Mouse (Mus musculus) limb, embryonic 14.5 days (tissue): ENCODE measurements around the gene Mapk13. TPM values are rescaled to one million over a fixed set of nuclear protein-coding genes. Genes with fewer than 3 reads are reported as not detected.
A peak's percentile ranks its signal among the peaks of the same experiment; 100 is the strongest.

Experiments used
- ATAC-seq: fragments of 200-750 bp; cut with Nextera tagmentation; 2 replicates; pipeline ENCODE4 v1.8.0; 2017; ENCODE audit warnings: low read depth, moderate number of reproducible peaks, moderate TSS enrichment; ENCODE audit not compliant: low FRiP score
- DNase-seq: peaks from one replicate; pipeline ENCODE4 v3.0.0-alpha.2; 2015; ENCODE audit warnings: low spot score
- H3K27ac ChIP-seq: fragments of 300-500 bp; sonication (generic); replicated peaks from 2 replicates; pipeline ENCODE4 v1.5.1; 2014; ENCODE audit warnings: low read depth, mild to moderate bottlenecking, low read length, moderate library complexity, mixed read lengths
- H3K27me3 ChIP-seq: fragments of 300-500 bp; sonication (generic); 2 replicates; pipeline ENCODE4 v1.6.1; 2014; ENCODE audit warnings: low read length, mixed read lengths; ENCODE audit not compliant: control insufficient read depth, insufficient read depth
- H3K36me3 ChIP-seq: fragments of 300-500 bp; sonication (generic); 2 replicates; pipeline ENCODE4 v1.6.1; 2014; ENCODE audit warnings: mild to moderate bottlenecking, low read length, moderate library complexity, mixed read lengths; ENCODE audit not compliant: control insufficient read depth, insufficient read depth
- H3K4me1 ChIP-seq: fragments of 300-500 bp; sonication (generic); 2 replicates; pipeline ENCODE4 v1.6.1; 2014; ENCODE audit warnings: antibody characterized with exemption, low read length, mixed read lengths; ENCODE audit not compliant: control insufficient read depth, insufficient read depth
- H3K4me2 ChIP-seq: fragments of 300-500 bp; sonication (generic); replicated peaks from 2 replicates; pipeline ENCODE4 v1.6.1; 2014; ENCODE audit warnings: low read depth, mild to moderate bottlenecking, low read length, moderate library complexity; ENCODE audit not compliant: severe bottlenecking
- H3K4me3 ChIP-seq: fragments of 300-500 bp; sonication (generic); replicated peaks from 2 replicates; pipeline ENCODE4 v1.5.1; 2014; ENCODE audit warnings: low read length
- H3K9ac ChIP-seq: fragments of 300-500 bp; sonication (generic); 2 replicates; pipeline ENCODE4 v1.6.1; 2014; ENCODE audit warnings: mild to moderate bottlenecking, low read depth, low read length, moderate library complexity; ENCODE audit not compliant: severe bottlenecking
- H3K9me3 ChIP-seq: fragments of 300-500 bp; sonication (generic); 2 replicates; pipeline ENCODE4 v1.6.1; 2016; ENCODE audit warnings: low read length; ENCODE audit not compliant: control insufficient read depth
- POLR2A ChIP-seq: fragments of 200-500 bp; IDR thresholded peaks from 2 replicates; pipeline ENCODE4 v1.8.0; 2012; ENCODE audit warnings: inconsistent platforms, mild to moderate bottlenecking, moderate library complexity, borderline replicate concordance; ENCODE audit not compliant: insufficient read depth, insufficient read length; ENCODE audit errors: extremely low read depth
- WGBS: fragments of 180-500 bp; shearing (Covaris S2); extraction: QIAGEN DNeasy Blood & Tissue Kit; methylation state at CpG from one replicate; pipeline ENCODE4 v1.1.7; 2014; 5-methylcytosine and 5-hydroxymethylcytosine counted together
- polyA plus RNA-seq, 2 experiments: library from polyadenylated mRNA; depleted of rRNA in 1 of 2; stranded (reverse) in 1 of 2; unstranded in 1 of 2; fragments of >200 nt; fragmentation: Nextera tagmentation in 1 of 2; extraction: Ambion mirVana in 1 of 2; gene quantifications; 2 replicates each; pipeline versions ENCODE4 v1.2.1 to v1.2.3; 2012 to 2014

Gene Mapk13
- polyA plus RNA-seq, 2 experiments = 39.4 to 55.6 TPM

DNA sequence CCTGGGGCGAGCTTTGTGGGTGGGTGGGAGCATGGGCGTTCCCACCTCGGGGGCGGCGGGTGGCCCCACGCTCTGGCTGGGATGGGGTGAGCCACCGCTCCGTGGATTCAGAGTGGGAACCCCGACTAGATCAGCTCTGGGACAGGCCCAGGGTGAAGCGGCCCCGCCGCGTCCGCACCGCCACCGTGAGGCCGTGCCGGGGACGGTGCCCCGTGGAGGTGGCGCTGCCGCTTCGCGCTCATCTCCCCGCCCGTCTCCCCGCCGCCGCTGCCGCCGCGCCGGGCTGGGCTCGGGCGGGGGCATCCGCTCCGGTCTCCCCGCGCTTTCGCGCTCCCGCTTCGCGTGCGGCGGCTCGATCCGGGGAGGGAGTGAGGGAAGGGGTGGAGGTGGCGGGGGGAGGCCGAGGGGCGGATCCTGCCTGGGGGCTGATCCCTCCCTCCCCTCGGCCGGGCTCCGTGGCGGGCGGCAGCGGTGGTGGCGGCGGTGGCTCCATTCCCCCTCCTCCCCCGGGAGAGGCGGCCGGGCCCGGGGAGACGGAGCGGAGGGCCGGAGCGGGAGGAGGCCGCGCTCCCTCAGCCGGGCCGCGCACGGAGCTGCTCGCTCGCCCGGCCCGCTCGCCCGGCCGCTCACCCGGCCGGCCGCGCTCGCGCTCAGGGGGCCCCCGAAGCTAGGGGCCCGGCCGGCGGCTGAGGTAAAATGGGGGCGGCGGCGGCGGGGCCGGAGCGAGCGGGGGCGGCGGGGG lies 31.7 kb downstream of the Mapk13 start, which contains the start of gene Brpf3:
Gene Brpf3, plus strand, starts transcription at position 420 of the 742 bp plus-strand sequence.
- Histone ChIP-seq H3K9ac (peak within 1 kb of the TSS; percentile 100), H3K4me3 (peak within 1 kb of the TSS; percentile 76)

DNA sequence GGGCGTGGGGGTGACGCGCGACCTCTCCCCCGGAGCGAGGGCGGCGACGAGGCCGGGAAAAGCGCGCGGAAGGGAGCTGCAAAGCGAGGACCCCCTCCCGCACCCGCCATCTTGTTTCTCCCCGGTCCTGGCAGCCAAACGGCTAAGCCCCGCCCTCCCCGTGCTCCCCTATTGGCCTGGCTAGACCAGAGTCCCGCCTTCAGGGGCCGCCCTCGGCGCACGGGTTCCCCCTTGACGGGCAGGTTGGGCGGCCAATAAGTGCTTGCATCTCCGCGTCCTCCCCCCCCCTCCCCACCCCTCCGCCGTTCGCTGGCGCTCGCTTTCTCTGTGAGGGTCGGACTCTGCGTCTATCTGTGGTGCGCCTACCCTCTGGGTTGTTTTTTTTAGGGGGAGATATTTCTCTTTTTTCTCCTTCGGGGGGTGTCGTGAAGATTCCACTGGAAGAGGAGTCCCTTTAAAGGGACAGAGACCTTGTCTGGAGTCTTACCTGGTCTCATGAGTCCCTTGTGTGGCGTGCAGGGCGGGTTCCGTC lies 32.4 kb downstream of the Mapk13 start:
- WGBS = 0% methylated on average over 21 of the region's 42 CpGs
- H3K9ac ChIP-seq = peak overlapping the region; percentile 100
- peak; percentile 99 for DNase-seq

More for the DNA sequence above, 31.7 kb downstream of the Mapk13 start, which contains the start of gene Brpf3:
- peaks cover 10% of the 10 kb centered on the region; the same call in 1 of the 2 replicates for H3K36me3 ChIP-seq
- under 1% methylated on average over 19 of the region's 99 CpGs for WGBS
- no peaks in the 10 kb centered on the region for H3K27me3 ChIP-seq
- peaks cover 10% of the 10 kb centered on the region; the same call in 1 of the 2 replicates for H3K4me1 ChIP-seq
- peak; percentile 58; the same call in 1 of the 2 replicates for TF ChIP-seq POLR2A
- DNase-seq (peak; percentile 75), ATAC-seq (peak; percentile 75)
- H3K4me2 ChIP-seq = peak within 1 kb of the TSS; percentile 97
- peak within 1 kb of the TSS; percentile 99 for H3K27ac ChIP-seq
- H3K9me3 ChIP-seq = no peaks in the 10 kb centered on the region

DNA sequence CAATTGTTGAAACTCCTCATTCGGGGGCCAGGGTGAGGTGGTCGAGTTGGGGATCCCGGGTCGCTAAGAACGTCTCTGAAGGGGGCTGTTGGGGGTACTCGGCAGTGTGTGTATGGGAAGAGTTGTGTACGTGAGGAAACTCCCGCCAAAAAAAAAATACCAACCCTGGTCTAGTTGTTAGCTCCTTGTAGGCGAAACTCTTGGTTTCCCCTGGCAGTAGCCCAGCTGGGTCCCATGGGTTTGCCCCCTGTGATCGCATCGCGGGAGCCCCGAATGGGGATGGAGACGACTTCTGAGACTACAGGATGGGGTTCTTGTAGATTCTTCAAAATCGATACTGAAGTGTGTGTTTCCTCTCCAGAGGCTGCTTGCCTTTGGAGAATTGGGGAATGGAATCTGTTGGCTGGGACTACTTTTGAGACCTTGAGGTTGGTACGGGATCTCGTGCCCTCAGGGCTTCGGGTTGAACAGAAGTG lies 32.9 kb downstream of the Mapk13 start:
- ATAC-seq (peak; percentile 16; the same call in 1 of the 2 replicates), DNase-seq (peak; percentile 20)
- peak overlapping the region; percentile 100 for H3K9ac ChIP-seq
- no peaks in the 10 kb centered on the region for H3K9me3 ChIP-seq
- no peak for TF ChIP-seq POLR2A
- H3K27ac ChIP-seq = peak overlapping the region; percentile 43; the same call in 1 of the 2 replicates
- H3K27me3 ChIP-seq = no peaks in the 10 kb centered on the region
- peaks cover 10% of the 10 kb centered on the region; the same call in 1 of the 2 replicates for H3K4me1 ChIP-seq
- peaks cover 22% of the 10 kb centered on the region for H3K36me3 ChIP-seq
- WGBS = under 1% methylated on average over 18 of the region's 18 CpGs
- peak overlapping the region; percentile 76 for H3K4me3 ChIP-seq
- H3K4me2 ChIP-seq = peak overlapping the region; percentile 68

More for the DNA sequence above, 32.4 kb downstream of the Mapk13 start:
- peak; percentile 97 for ATAC-seq
- H3K27me3 ChIP-seq = no peaks in the 10 kb centered on the region
- peak overlapping the region; percentile 99 for H3K27ac ChIP-seq
- H3K9me3 ChIP-seq = no peaks in the 10 kb centered on the region
- H3K4me2 ChIP-seq = peak overlapping the region; percentile 97
- H3K4me1 ChIP-seq = peaks cover 10% of the 10 kb centered on the region; the same call in 1 of the 2 replicates
- peak overlapping the region; percentile 76 for H3K4me3 ChIP-seq
- H3K36me3 ChIP-seq = peaks cover 17% of the 10 kb centered on the region
- peak; percentile 85; the same call in 1 of the 2 replicates for TF ChIP-seq POLR2A

DNA sequence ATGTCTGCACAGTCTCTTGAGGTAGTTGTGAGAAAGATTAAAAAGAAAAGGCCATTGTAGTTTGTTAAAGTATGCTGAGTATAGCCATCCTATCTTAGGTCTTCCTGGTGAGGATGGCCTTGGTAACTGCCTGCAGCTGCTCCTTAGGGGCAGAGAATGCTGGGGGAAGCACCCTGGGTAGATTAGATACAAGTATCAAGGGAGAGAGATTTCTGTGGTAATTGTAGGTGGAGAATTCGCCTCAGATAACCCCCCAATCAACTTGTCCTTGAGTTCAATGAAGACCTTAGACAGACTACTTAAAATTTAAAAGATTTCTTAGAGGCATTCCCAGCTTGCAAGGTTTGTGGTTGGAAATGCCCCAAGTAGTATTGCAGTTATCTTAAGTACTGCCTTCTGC lies 34.2 kb downstream of the Mapk13 start:
- peaks cover 10% of the 10 kb centered on the region; the same call in 1 of the 2 replicates for H3K4me1 ChIP-seq
- DNase-seq = no peak
- WGBS = 79% methylated on average over 1 of the region's 1 CpGs
- H3K9me3 ChIP-seq = no peaks in the 10 kb centered on the region
- ATAC-seq = no peak
- no peaks in the 10 kb centered on the region for H3K27me3 ChIP-seq
- no peak overlapping the region for H3K27ac ChIP-seq
- TF ChIP-seq POLR2A = no peak
- H3K4me3 ChIP-seq = no peak overlapping the region
- no peak overlapping the region for H3K4me2 ChIP-seq
- no peak overlapping the region for H3K9ac ChIP-seq
- H3K36me3 ChIP-seq = peaks cover 34% of the 10 kb centered on the region

DNA sequence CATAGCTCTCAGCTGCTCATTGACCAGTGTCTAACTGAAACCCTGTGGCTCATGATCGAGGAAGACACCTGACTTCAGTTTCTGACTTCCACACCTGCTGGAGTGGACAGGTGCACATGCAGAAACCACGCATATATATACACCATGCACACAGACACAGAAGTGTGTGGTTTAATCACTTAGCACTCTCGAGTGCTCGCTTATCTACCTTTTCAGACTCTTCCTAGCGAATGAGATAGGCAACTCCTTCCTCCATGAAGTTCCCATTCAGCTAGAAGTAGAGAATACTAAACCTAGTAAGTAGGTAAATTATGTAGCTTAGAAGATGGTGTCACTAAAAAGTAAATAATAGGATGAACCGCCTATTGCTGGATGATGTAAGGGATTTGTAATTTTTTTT lies 35.9 kb downstream of the Mapk13 start:
- Histone ChIP-seq H3K27ac (no peak overlapping the region), H3K4me3 (no peak overlapping the region), H3K27me3 (no peaks in the 10 kb centered on the region), H3K9ac (no peak overlapping the region), H3K4me1 (peaks cover 7% of the 10 kb centered on the region; the same call in 1 of the 2 replicates), H3K9me3 (no peaks in the 10 kb centered on the region), H3K36me3 (peaks cover 49% of the 10 kb centered on the region), H3K4me2 (no peak overlapping the region)
- no peak for TF ChIP-seq POLR2A
- ATAC-seq = no peak
- 95% methylated on average over 6 of the region's 6 CpGs for WGBS
- no peak for DNase-seq
